Mouse (Mus musculus): ENCODE measurements around the gene Khdc1b.

DNA sequence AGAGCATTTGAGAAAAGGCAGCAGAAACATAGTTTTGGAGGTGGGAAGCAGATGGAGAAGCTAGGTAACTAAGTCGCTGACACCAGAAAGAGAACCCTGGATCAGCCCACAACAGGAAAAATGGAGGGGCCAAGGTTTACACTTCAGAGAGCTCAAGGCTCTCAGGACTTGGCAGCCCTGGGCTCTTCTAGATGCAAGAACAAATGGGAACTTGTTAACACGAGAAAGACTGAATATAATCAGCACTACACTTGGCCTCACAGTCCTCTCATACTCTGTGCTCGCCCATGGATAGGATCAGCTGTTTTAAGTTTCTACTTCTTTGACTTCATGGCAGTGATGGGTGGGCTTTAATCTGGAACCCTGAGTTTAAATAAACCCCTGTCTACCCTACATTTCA, 51.5 kb downstream of the Khdc1b start:
- TF ChIP-seq CTCF (IDR thresholded peaks at IDR 0.05 in 2 of 3, conservative IDR thresholded peaks at IDR 0.05 in 1 of 3; ENCODE audit: control insufficient read depth in 1 of 3, insufficient read depth in 1 of 3, low read depth in 2 of 3, low read length in 3 of 3, poor library complexity in 1 of 3, severe bottlenecking in 1 of 3) = no peak
- TF ChIP-seq POLR2AphosphoS2 (IDR thresholded peaks at IDR 0.05; ENCODE audit: low read length) = no peak
- TF ChIP-seq SMC3 (IDR thresholded peaks at IDR 0.05; ENCODE audit: low read depth, low read length) = no peak
- no peak for TF ChIP-seq E2F4 (IDR thresholded peaks at IDR 0.05; ENCODE audit: borderline replicate concordance, low read depth, low read length)
- TF ChIP-seq KAT2A (conservative IDR thresholded peaks at IDR 0.05; ENCODE audit: low read depth, low read length) = no peak

Data from MEL (cell line).